Mouse (Mus musculus) C2C12 (cell line): ENCODE data around the gene Sirt7. TPM values are rescaled to one million over a fixed set of nuclear protein-coding genes. Genes with fewer than 3 reads are reported as not detected.

Experiments used
- H3K27me3 ChIP-seq: one replicate; pipeline ENCODE4 v1.6.1; 2011; ENCODE audit not compliant: control insufficient read depth, insufficient read depth, insufficient read length
- H3K36me3 ChIP-seq: one replicate; pipeline ENCODE4 v1.6.1; 2011; ENCODE audit not compliant: control insufficient read depth, insufficient read depth
- H3K4me3 ChIP-seq: one replicate; pipeline ENCODE4 v1.5.1; 2011; ENCODE audit warnings: mild to moderate bottlenecking, control low read depth; ENCODE audit not compliant: poor library complexity, insufficient read depth, severe bottlenecking
- H3K79me2 ChIP-seq: one replicate; pipeline ENCODE4 v1.6.1; 2011; ENCODE audit not compliant: control insufficient read depth, insufficient read depth
- H3K79me3 ChIP-seq: one replicate; pipeline ENCODE4 v1.6.1; 2011; ENCODE audit warnings: low read depth, control low read depth
- H3ac ChIP-seq: one replicate; pipeline ENCODE3; 2011; ENCODE audit warnings: low read depth; ENCODE audit not compliant: control insufficient read depth, insufficient read length
- CEBPB ChIP-seq: IDR thresholded peaks from one replicate; pipeline ENCODE4 v1.6.1; 2011; ENCODE audit warnings: low read depth, mild to moderate bottlenecking, control low read depth, moderate library complexity
- CTCF ChIP-seq: IDR thresholded peaks from one replicate; pipeline ENCODE4 v1.5.1; 2011; ENCODE audit not compliant: control insufficient read depth, insufficient read depth, insufficient read length
- FOSL1 ChIP-seq: IDR thresholded peaks from one replicate; pipeline ENCODE4 v1.8.0; 2011; ENCODE audit warnings: mild to moderate bottlenecking, low read length; ENCODE audit not compliant: poor library complexity, insufficient read depth, severe bottlenecking
- MAX ChIP-seq: IDR thresholded peaks from one replicate; pipeline ENCODE4 v1.6.1; 2011; ENCODE audit warnings: mild to moderate bottlenecking, control low read depth
- MYOD1 ChIP-seq: IDR thresholded peaks from one replicate; pipeline ENCODE4 v1.6.1; 2011; ENCODE audit warnings: low read depth; ENCODE audit not compliant: control insufficient read depth, insufficient read length
- MYOG ChIP-seq: IDR thresholded peaks from one replicate; pipeline ENCODE4 v1.6.1; 2011; ENCODE audit not compliant: control insufficient read depth, insufficient read length; ENCODE audit errors: extremely low read depth
- USF1 ChIP-seq: IDR thresholded peaks from one replicate; pipeline ENCODE4 v1.6.1; 2011; ENCODE audit warnings: low read depth, mild to moderate bottlenecking, control low read depth, moderate library complexity
- long read RNA-seq, 2 experiments: library from polyadenylated mRNA; unstranded; transcript quantifications; one replicate each; pipeline ENCODE4 v2.0.0; 2019 to 2020
- polyA plus RNA-seq: library from polyadenylated mRNA; unstranded; fragments of >200 nt; fragmentation: generic; extraction: Trizol; gene quantifications from one replicate; pipeline ENCODE4 v1.2.1, GENCODE M21; 2012; ENCODE audit warnings: missing spikeins

Sirt7 gene
- 21.9 TPM for polyA plus RNA-seq
- long read RNA-seq, experiment 1, transcript Sirt7-201 (10 exons, 1,727 nt): major isoform, 15 of 24 reads
- long read RNA-seq, experiment 1, partial matches to known transcripts: 4 of 24 reads
- long read RNA-seq, experiment 1, other reads (novel, unspliced or antisense): 5 of 24 reads
- long read RNA-seq, experiment 2, transcript Sirt7-201 (10 exons, 1,727 nt): major isoform, 68 of 100 reads
- long read RNA-seq, experiment 2, partial matches to known transcripts: 19 of 100 reads
- long read RNA-seq, experiment 2, other reads (novel, unspliced or antisense): 11 of 100 reads

DNA sequence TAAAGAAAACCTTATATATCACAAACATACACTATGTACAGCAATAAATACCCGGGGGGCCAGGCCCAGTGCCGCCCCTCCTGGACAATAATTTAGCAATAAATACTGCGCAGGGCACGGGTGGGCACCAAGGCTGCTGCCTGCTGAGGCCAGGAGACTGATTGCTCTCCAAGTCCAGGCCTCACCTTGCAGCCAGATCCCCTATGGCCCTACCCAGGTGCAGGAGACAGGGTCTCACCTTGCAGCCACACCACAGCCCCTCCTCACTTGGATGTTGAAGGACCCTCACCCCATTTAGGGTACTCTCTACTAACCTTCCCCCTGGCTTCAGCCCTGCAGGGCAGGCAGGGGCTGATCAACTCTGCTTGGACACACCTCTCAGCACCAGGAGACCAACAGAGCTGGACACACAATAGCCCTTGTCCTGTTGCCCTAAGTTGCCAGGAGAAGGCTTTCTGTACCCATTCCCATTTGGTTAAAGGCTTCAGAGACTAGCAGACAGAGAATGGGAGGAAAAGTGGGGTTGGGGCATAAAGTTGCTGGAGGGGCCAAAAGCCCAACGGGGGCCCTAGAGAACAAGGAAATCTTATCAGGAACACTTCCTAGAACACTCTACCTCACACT lies at the start of gene Sirt7:
Gene Sirt7, minus strand, starts transcription at position 89 of the 624 bp plus-strand sequence.
- no peaks in the 10 kb centered on the region for H3K27me3 ChIP-seq
- no peak for TF ChIP-seq FOSL1
- no peak for TF ChIP-seq USF1
- no peak for TF ChIP-seq MYOD1
- no peak for TF ChIP-seq MAX
- TF ChIP-seq CTCF: no peak
- TF ChIP-seq CEBPB: no peak
- TF ChIP-seq MYOG: no peak
- H3K4me3 ChIP-seq: peak within 1 kb of the TSS; percentile 98
- H3K36me3 ChIP-seq: peaks cover 69% of the 10 kb centered on the region
- H3K79me2 ChIP-seq: peaks cover 86% of the 10 kb centered on the region
- H3ac ChIP-seq: peak within 1 kb of the TSS; percentile 82
- H3K79me3 ChIP-seq: peaks cover 58% of the 10 kb centered on the region

GRCm38 (mm10) chr11:120673594-120674122 lies 48.6 kb upstream of the Sirt7 start:
- H3K27me3 ChIP-seq: no peaks in the 10 kb centered on the region
- H3K79me3 ChIP-seq: no peaks in the 10 kb centered on the region
- peaks cover 37% of the 10 kb centered on the region for H3K79me2 ChIP-seq
- H3ac ChIP-seq: peak overlapping the region; percentile 80
- no peak for TF ChIP-seq MYOG
- TF ChIP-seq MYOD1: no peak
- TF ChIP-seq CTCF: no peak
- TF ChIP-seq FOSL1: no peak
- TF ChIP-seq CEBPB: no peak
- TF ChIP-seq USF1: no peak
- TF ChIP-seq MAX: no peak
- peaks cover 18% of the 10 kb centered on the region for H3K36me3 ChIP-seq
- peak overlapping the region; percentile 48 for H3K4me3 ChIP-seq

GRCm38 (mm10) chr11:120672687-120673593 lies 47.9 kb upstream of the Sirt7 start, which contains the start of gene Aspscr1:
Aspscr1 (plus strand) TSS chr11:120672973.
- TF ChIP-seq USF1: peak; percentile 93
- no peak for TF ChIP-seq FOSL1
- no peak for TF ChIP-seq CTCF
- no peak for TF ChIP-seq CEBPB
- no peak for TF ChIP-seq MYOD1
- peak; percentile 94 for TF ChIP-seq MAX
- no peak for TF ChIP-seq MYOG
- Histone ChIP-seq H3K79me3 (no peaks in the 10 kb centered on the region), H3ac (peak within 1 kb of the TSS; percentile 87), H3K79me2 (peaks cover 37% of the 10 kb centered on the region), H3K36me3 (peaks cover 11% of the 10 kb centered on the region), H3K27me3 (no peaks in the 10 kb centered on the region), H3K4me3 (peak within 1 kb of the TSS; percentile 48)

GRCm38 (mm10) chr11:120666617-120667016 lies 41.6 kb upstream of the Sirt7 start:
- no peaks in the 10 kb centered on the region for H3K79me2 ChIP-seq
- H3K36me3 ChIP-seq: no peaks in the 10 kb centered on the region
- H3ac ChIP-seq: no peak overlapping the region
- H3K79me3 ChIP-seq: no peaks in the 10 kb centered on the region
- no peak overlapping the region for H3K4me3 ChIP-seq
- TF ChIP-seq CTCF: no peak
- TF ChIP-seq USF1: peak; percentile 41
- TF ChIP-seq CEBPB: no peak
- TF ChIP-seq MYOG: no peak
- no peak for TF ChIP-seq MYOD1
- H3K27me3 ChIP-seq: peaks cover 17% of the 10 kb centered on the region

DNA sequence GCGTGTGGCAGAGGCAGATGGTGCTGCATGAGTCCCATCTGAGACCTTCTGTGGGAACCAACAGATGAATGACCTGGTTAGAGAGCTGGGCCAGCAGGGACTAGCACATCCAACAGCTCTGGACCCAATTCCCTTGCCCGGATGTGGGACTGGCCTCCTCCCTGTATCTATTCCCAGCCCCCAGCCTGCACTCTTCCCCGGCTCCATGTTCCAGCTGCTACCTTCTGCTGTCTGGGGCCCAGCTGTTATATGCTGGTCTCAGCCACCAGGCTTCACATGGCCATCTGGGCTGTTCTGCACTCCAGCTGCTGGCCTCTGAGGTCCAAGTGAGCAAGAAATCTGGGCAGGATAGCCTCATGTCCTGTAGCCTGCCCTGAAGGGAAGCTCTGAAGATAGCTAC lies 40.4 kb upstream of the Sirt7 start:
- H3K79me3 ChIP-seq: no peaks in the 10 kb centered on the region
- H3K4me3 ChIP-seq: no peak overlapping the region
- no peaks in the 10 kb centered on the region for H3K36me3 ChIP-seq
- TF ChIP-seq MYOD1: no peak
- peaks cover 30% of the 10 kb centered on the region for H3K27me3 ChIP-seq
- no peak overlapping the region for H3ac ChIP-seq
- H3K79me2 ChIP-seq: no peaks in the 10 kb centered on the region
